Mouse (Mus musculus) retina, adult 2 months (tissue): Measurements from ENCODE around the gene Soat2.

ENCODE experiments used
- DNase-seq: peaks from one replicate; pipeline ENCODE4 v3.0.0-alpha.2; 2012; ENCODE audit warnings: low read depth, low spot score

Soat2 gene

DNA sequence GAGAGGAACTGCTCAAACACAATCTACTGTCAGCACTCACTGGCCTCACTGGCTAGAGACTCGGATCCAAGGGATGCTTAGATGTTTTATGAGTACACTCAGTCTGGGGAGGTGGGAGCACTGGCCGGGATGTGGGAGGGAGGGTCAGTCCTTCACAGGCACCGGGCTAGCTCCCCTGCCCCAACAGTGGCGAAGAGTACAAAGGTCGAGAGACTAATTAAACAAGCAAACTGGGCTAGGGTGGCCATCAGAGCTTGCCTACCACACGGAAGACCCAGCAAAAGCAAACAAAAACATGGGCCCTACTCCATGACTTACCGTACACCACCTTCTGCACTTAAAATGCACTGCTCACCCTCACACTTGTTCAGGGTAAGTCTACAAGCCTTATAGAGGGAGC, 41.4 kb downstream of the Soat2 start:
- DNase-seq: no peak

DNA sequence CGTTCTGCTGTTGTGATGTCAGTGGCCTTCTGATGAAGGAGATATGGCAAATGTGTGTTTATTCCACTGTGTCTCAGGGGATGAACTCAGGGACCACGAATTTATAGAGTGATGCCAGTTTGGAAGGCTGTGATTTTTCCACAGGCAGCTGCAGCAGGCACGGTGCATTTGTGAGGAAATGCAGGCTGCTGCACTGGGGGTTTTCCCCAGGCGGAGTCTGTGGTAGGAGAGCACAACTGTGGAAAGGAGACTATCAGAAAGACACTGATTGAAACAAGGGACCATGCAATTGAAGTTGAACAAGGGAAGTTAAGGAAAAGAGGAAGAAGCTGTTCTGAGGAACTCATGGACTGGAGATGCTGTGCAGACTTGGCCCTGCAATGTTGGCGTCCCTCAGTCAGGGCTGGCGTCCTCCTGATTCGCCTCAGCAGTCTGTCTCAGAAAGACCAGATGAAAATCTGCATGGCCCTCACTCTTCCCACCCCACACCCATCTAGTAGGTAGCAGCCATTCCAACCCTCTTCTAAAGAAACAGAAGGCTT, 42.0 kb downstream of the Soat2 start:
- no peak for DNase-seq

- DNase-seq: no peak
These were observed 42.6 kb downstream of the Soat2 start for GRCm38 (mm10) chr15:102192820-102193386.

- no peak for DNase-seq
These were observed 43.3 kb downstream of the Soat2 start for GRCm38 (mm10) chr15:102193652-102194051.

DNA sequence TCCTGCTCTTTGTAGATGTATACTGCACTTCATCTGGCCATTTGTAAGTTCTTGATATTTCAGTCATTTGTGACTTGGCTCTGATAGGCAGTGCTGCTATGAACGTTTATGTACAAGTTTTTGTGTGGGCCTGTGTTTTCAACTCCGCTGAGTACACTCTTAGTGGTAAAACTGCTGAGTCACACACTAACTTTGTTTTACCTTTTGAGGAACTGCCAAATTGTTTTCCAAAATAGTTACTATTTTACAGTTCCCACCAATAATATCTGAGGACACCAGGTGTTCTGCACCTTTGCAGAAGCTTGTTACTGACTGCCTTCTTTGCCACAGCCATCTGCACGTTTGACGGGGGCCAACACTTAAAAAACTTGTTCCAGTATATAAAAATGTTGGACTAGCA, 44.1 kb downstream of the Soat2 start:
- no peak for DNase-seq

DNA sequence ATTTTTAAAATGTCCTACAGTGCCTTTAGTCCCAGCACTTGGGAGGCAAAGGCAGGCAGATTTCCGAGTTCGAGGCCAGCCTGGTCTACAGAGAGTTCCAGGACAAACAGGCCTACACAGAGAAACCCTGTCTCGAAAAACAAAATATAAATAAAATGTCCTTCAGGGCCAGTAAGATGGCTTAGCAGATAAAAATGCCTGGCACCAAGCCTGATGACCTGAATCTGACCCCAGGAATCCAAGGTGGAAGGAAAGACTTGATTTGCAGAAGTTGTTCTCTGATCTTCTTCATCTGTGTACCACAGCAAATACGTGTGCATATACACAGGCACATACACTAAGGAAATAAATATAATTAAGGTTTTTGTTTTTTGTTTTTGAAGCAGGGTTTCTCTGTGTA, 45.0 kb downstream of the Soat2 start:
- no peak for DNase-seq

DNA sequence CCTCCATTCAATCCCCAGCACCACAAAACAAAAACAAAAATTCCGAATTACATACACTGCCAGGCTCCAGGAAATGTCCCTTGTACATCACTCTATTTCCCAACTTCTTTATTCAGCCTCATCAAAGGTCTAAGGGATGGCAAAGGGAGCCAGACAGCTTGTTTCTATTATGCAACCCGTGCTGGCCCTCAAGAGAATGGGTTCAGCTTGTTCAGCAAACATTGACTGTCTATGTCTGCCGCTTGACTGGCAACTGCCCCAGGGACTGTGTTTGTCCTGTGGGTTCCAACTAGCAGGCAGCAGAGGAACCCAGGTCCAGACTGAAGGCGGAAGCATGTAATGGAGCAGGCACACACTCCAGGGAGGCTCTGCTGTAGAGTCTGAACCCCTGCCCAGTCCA, 48.5 kb downstream of the Soat2 start:
- DNase-seq: no peak

DNA sequence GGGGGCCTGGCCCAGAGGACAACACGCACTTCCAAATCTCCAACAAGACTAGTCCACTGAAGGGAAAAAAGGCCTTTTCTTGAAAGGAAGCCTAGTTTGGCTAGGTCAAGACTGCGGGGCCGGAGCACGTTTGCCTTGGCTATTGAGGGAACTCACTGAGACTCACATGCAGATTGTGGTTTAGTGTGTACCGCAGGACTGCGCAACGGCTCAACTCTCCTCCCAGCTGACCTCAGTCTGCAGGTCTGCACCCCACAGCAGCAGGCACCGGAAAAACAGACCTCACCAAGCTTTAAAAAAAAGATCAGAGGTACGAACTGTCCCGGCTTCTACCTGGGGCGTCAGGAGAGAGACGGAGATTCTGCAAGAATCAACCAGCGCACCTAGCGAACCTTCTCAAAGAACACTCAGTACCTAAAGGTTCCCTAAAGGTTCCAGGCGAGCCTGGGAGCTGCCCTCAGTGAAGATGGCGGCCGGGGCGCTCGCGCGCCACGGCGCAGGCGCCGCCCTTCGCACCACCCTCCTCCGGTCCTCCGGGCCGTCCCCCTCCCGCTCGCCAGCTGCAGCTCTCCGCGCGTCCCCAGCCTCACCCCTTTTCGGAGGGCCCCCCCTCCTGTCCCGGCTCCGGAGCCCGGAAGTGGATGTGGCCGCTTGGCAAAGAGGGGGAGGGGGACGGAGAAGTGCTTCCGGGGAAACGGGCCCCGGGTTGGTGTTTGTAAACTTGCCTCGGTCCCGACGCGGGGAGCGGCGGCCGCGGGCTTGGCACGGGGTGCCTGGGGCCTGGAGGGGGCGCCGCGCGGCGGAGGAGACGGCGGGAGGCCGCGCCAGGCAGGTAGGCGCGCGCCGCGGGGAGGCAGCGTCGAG, 52.9 kb downstream of the Soat2 start, which contains the start of gene Zfp740:
TSS of gene Zfp740 (plus strand) at position 279 of the 864 bp plus-strand sequence.
- DNase-seq: peak; percentile 90

GRCm38 (mm10) chr15:102203835-102204381, 53.6 kb downstream of the Soat2 start:
- peak; percentile 32 for DNase-seq

DNA sequence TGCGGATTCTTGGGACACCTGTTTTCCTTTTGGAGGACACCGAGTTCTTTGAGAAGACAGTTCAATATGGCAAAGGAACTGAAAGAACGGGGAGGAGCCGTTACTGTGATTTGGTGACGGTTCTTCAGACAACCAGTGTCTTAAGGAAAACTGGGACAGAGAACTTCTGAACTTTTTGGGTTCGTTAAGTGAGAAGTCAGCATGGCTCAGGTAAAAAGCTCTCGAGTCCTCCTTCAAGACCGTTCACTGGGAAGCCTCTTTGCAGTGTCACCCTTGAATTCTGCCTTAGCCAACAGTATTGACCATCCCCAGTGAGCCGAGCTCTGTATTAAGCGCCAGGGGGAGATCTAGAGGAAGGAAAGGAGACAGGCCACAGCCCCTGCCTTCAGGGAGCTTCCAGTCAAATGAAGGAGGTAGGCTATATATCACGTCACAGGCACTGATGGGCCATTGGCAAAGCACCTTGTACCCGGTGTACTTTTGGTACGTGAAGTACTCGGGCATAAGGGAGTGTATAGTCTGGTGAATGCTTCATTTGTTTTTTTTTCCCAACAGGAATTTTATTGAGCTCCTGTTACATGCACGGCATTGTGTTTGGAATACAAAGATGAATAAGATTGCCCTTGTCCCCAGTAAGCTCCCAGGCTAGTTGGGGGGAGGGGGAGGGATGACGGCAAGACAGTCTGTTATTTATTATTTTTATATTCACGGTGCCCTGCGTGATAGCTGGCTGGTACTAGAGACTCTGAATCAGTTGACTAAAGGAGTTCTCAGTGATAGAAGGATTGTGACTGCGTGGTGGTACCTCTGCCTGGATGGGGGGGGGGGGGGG, 54.6 kb downstream of the Soat2 start, which contains the start of gene Csad:
TSS of gene Csad (minus strand) at position 51 of the 832 bp plus-strand sequence.
- DNase-seq: no peak

DNA sequence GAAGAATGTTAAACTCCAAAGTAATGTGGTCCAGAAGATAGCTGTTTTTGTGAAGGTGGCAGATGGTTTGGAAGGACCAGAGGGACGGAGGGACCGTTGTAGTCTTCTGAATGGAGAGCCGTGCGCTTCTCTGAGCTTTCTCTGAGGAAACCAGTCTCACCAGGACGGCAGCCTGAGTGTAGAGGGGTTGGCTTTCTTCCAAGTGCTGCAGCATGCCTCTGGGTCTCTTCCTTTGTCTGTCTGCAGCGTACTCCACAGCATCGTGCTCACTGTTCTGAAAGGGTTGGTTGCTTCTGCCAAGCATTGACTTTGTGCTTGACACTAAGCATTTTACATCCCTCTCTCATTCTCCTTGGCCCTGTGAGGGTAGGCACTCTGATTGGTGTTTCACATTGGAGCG, 55.5 kb downstream of the Soat2 start:
- no peak for DNase-seq

DNA sequence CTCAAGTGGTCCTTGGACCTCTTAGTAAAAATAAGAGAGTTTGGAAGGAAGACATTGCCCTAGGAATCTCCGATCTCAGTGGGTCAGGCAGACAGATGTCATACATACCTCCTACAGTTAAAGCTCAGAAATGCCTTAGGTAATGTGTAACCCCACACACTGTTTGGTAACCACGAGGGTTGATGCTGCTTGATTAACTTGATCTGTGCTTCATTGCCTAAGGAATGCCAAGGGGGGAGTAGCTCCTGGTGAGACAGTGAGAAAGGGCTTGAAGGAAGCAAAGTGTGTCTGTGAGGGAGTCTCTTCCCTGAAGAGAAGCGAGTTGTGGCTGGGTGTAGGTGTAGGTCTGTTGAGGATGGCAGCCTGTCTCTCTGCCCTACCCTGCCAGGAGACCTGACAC, 57.0 kb downstream of the Soat2 start:
- DNase-seq: no peak

GRCm38 (mm10) chr15:102208092-102208561, 57.8 kb downstream of the Soat2 start:
- no peak for DNase-seq

GRCm38 (mm10) chr15:102209114-102209513, 58.8 kb downstream of the Soat2 start:
- no peak for DNase-seq

DNA sequence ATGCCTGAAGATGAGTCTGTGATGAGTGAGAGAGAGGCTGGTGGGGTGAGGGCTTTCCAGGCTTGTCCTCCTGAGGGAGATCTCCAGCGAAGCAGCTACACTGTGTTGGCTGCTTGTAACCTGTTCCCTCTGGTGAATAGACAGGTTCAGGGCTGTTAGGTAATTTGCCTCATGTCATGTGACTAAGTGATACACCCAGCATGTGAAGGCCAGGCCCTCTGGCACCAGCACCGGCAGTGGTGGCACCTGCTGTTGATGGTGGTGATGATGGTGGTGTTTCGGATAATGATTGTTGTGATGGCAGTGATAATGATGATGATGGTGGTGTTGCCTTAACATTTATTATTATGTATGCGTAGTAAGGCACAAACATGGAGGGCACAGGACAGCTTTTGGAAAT, 60.5 kb downstream of the Soat2 start:
- DNase-seq: no peak

GRCm38 (mm10) chr15:102211895-102212294, 61.6 kb downstream of the Soat2 start:
- DNase-seq: no peak
